Mouse (Mus musculus) kidney, embryonic 15.5 days (tissue): ENCODE measurements around the gene 4930447C04Rik. TPM values are rescaled to one million over a fixed set of nuclear protein-coding genes. Genes with fewer than 3 reads are reported as not detected.
A peak's percentile ranks its signal among the peaks of the same experiment; 100 is the strongest.

Experiments
- ATAC-seq: fragments of 200-750 bp; cut with Nextera tagmentation; replicated peaks from 2 replicates; pipeline ENCODE4 v1.8.0; 2017; ENCODE audit warnings: moderate TSS enrichment; ENCODE audit not compliant: low FRiP score
- H3K27ac ChIP-seq: fragments of 300-500 bp; sonication (generic); 2 replicates; pipeline ENCODE4 v1.5.1; 2015; ENCODE audit warnings: mild to moderate bottlenecking, inconsistent platforms
- H3K27me3 ChIP-seq: fragments of 300-500 bp; sonication (generic); 2 replicates; pipeline ENCODE4 v1.6.1; 2015; ENCODE audit warnings: inconsistent platforms
- H3K36me3 ChIP-seq: fragments of 300-500 bp; sonication (generic); 2 replicates; pipeline ENCODE4 v1.6.1; 2015; ENCODE audit warnings: inconsistent platforms
- H3K4me1 ChIP-seq: fragments of 300-500 bp; sonication (generic); 2 replicates; pipeline ENCODE4 v1.6.1; 2015; ENCODE audit warnings: inconsistent platforms
- H3K4me2 ChIP-seq: fragments of 300-500 bp; sonication (generic); 2 replicates; pipeline ENCODE4 v1.6.1; 2015; ENCODE audit warnings: moderate library complexity, mild to moderate bottlenecking, inconsistent platforms
- H3K4me3 ChIP-seq: fragments of 300-500 bp; sonication (generic); replicated peaks from 2 replicates; pipeline ENCODE4 v1.5.1; 2015; ENCODE audit warnings: mild to moderate bottlenecking, inconsistent platforms
- H3K9ac ChIP-seq: fragments of 300-500 bp; sonication (generic); 2 replicates; pipeline ENCODE4 v1.6.1; 2015; ENCODE audit warnings: mild to moderate bottlenecking, inconsistent platforms
- H3K9me3 ChIP-seq: fragments of 300-500 bp; sonication (generic); replicated peaks from 2 replicates; pipeline ENCODE4 v1.6.1; 2016; ENCODE audit warnings: inconsistent platforms
- WGBS: fragments of 180-500 bp; shearing (Covaris S2); methylation state at CpG from one replicate; pipeline ENCODE4 v1.1.7; 2015; ENCODE audit warnings: mixed read lengths; 5-methylcytosine and 5-hydroxymethylcytosine counted together
- polyA plus RNA-seq: library from polyadenylated mRNA; unstranded; fragments of >200 nt; fragmentation: Nextera tagmentation; extraction: Ambion mirVana; gene quantifications from 2 replicates; pipeline ENCODE4 v1.2.1, GENCODE M21; 2015

The 4930447C04Rik gene
- polyA plus RNA-seq, 1 experiment from 2014 or later = 1.6 TPM

- no peaks in the 10 kb centered on the region for H3K9me3 ChIP-seq
- H3K4me3 ChIP-seq = no peak overlapping the region
- H3K27me3 ChIP-seq = peaks cover 22% of the 10 kb centered on the region; the same call in 1 of the 2 replicates
- no peaks in the 10 kb centered on the region for H3K36me3 ChIP-seq
- no peak overlapping the region for H3K4me2 ChIP-seq
- no peaks in the 10 kb centered on the region for H3K4me1 ChIP-seq
- 65% methylated on average over 6 of the region's 6 CpGs for WGBS
- no peak overlapping the region for H3K9ac ChIP-seq
- ATAC-seq = no peak
- H3K27ac ChIP-seq = no peak overlapping the region
These were observed 17.4 kb upstream of the 4930447C04Rik start for GRCm38 (mm10) chr12:72957829-72958424.

- no peak overlapping the region for H3K27ac ChIP-seq
- H3K9ac ChIP-seq = no peak overlapping the region
- H3K4me1 ChIP-seq = no peaks in the 10 kb centered on the region
- no peak overlapping the region for H3K4me2 ChIP-seq
- H3K9me3 ChIP-seq = no peaks in the 10 kb centered on the region
- H3K36me3 ChIP-seq = no peaks in the 10 kb centered on the region
- peaks cover 49% of the 10 kb centered on the region for H3K27me3 ChIP-seq
- no peak for ATAC-seq
- H3K4me3 ChIP-seq = no peak overlapping the region
- 59% methylated on average over 4 of the region's 4 CpGs for WGBS
These were observed 14.3 kb upstream of the 4930447C04Rik start for GRCm38 (mm10) chr12:72954906-72955305.

- WGBS = 80% methylated on average over 5 of the region's 5 CpGs
- Histone ChIP-seq H3K36me3 (no peaks in the 10 kb centered on the region), H3K27me3 (peaks cover 59% of the 10 kb centered on the region), H3K9ac (no peak overlapping the region), H3K4me2 (no peak overlapping the region), H3K4me3 (no peak overlapping the region), H3K27ac (no peak overlapping the region), H3K4me1 (no peaks in the 10 kb centered on the region), H3K9me3 (no peaks in the 10 kb centered on the region)
- ATAC-seq = no peak
These were observed 13.3 kb upstream of the 4930447C04Rik start for GRCm38 (mm10) chr12:72953858-72954257.

- no peak for ATAC-seq
- Histone ChIP-seq H3K9ac (no peak overlapping the region), H3K36me3 (no peaks in the 10 kb centered on the region), H3K4me1 (no peaks in the 10 kb centered on the region), H3K4me2 (no peak overlapping the region), H3K27me3 (peaks cover 59% of the 10 kb centered on the region), H3K9me3 (no peaks in the 10 kb centered on the region), H3K4me3 (no peak overlapping the region), H3K27ac (no peak overlapping the region)
- WGBS = 71% methylated on average over 5 of the region's 5 CpGs
These were observed 12.5 kb upstream of the 4930447C04Rik start for GRCm38 (mm10) chr12:72953089-72953488.

- Histone ChIP-seq H3K4me2 (no peak overlapping the region), H3K9me3 (no peaks in the 10 kb centered on the region), H3K27me3 (peaks cover 96% of the 10 kb centered on the region), H3K4me3 (no peak overlapping the region), H3K9ac (no peak overlapping the region), H3K4me1 (peaks cover 12% of the 10 kb centered on the region), H3K36me3 (no peaks in the 10 kb centered on the region), H3K27ac (no peak overlapping the region)
- ATAC-seq = no peak
- 20% methylated on average over 2 of the region's 2 CpGs for WGBS
These were observed 6.8 kb upstream of the 4930447C04Rik start for GRCm38 (mm10) chr12:72947335-72947734.

GRCm38 (mm10) chr12:72946805-72947204 is 6.2 kb upstream of the 4930447C04Rik start:
- no peak for ATAC-seq
- Histone ChIP-seq H3K27ac (no peak overlapping the region), H3K9me3 (no peaks in the 10 kb centered on the region), H3K9ac (no peak overlapping the region), H3K36me3 (no peaks in the 10 kb centered on the region), H3K4me3 (no peak overlapping the region), H3K4me1 (peaks cover 12% of the 10 kb centered on the region), H3K27me3 (peaks cover 98% of the 10 kb centered on the region), H3K4me2 (no peak overlapping the region)

GRCm38 (mm10) chr12:72946064-72946395 is 5.5 kb upstream of the 4930447C04Rik start:
- Histone ChIP-seq H3K27ac (no peak overlapping the region), H3K4me3 (peak overlapping the region; percentile 39), H3K9ac (no peak overlapping the region), H3K9me3 (no peaks in the 10 kb centered on the region), H3K27me3 (peaks cover 99% of the 10 kb centered on the region), H3K36me3 (no peaks in the 10 kb centered on the region), H3K4me1 (peaks cover 12% of the 10 kb centered on the region), H3K4me2 (peak overlapping the region; percentile 61)
- no peak for ATAC-seq
- 6% methylated on average over 8 of the region's 8 CpGs for WGBS

- Histone ChIP-seq H3K27me3 (peaks cover 99% of the 10 kb centered on the region), H3K27ac (no peak overlapping the region), H3K4me3 (peak overlapping the region; percentile 39), H3K4me1 (peaks cover 12% of the 10 kb centered on the region), H3K9me3 (no peaks in the 10 kb centered on the region), H3K36me3 (no peaks in the 10 kb centered on the region), H3K4me2 (peak overlapping the region; percentile 61), H3K9ac (no peak overlapping the region)
- under 1% methylated on average over 89 of the region's 89 CpGs for WGBS
- ATAC-seq = no peak; the same call in 1 of the 2 replicates
These were observed 4.9 kb upstream of the 4930447C04Rik start for GRCm38 (mm10) chr12:72945301-72946063.

GRCm38 (mm10) chr12:72944411-72945225 is 4.0 kb upstream of the 4930447C04Rik start:
- no peak overlapping the region for H3K27ac ChIP-seq
- peaks cover 19% of the 10 kb centered on the region for H3K4me1 ChIP-seq
- no peak overlapping the region for H3K9ac ChIP-seq
- 2% methylated on average over 24 of the region's 24 CpGs for WGBS
- no peaks in the 10 kb centered on the region for H3K36me3 ChIP-seq
- peak overlapping the region; percentile 39 for H3K4me3 ChIP-seq
- no peaks in the 10 kb centered on the region for H3K9me3 ChIP-seq
- H3K4me2 ChIP-seq = peak overlapping the region; percentile 61
- ATAC-seq = no peak
- peaks cover 99% of the 10 kb centered on the region for H3K27me3 ChIP-seq

GRCm38 (mm10) chr12:72943574-72944110 is 3.1 kb upstream of the 4930447C04Rik start:
- H3K27ac ChIP-seq = no peak overlapping the region
- no peak for ATAC-seq
- no peaks in the 10 kb centered on the region for H3K9me3 ChIP-seq
- no peak overlapping the region for H3K4me2 ChIP-seq
- peaks cover 24% of the 10 kb centered on the region for H3K4me1 ChIP-seq
- no peak overlapping the region for H3K9ac ChIP-seq
- no peaks in the 10 kb centered on the region for H3K36me3 ChIP-seq
- no peak overlapping the region for H3K4me3 ChIP-seq
- H3K27me3 ChIP-seq = peaks cover 100% of the 10 kb centered on the region
- WGBS = 8% methylated on average over 2 of the region's 2 CpGs

GRCm38 (mm10) chr12:72942171-72942570 is 1.6 kb upstream of the 4930447C04Rik start:
- Histone ChIP-seq H3K27ac (no peak overlapping the region), H3K9ac (no peak overlapping the region), H3K4me2 (no peak overlapping the region), H3K4me1 (peaks cover 24% of the 10 kb centered on the region), H3K9me3 (no peaks in the 10 kb centered on the region), H3K36me3 (no peaks in the 10 kb centered on the region), H3K4me3 (no peak overlapping the region), H3K27me3 (peaks cover 100% of the 10 kb centered on the region)
- WGBS = 18% methylated on average over 6 of the region's 6 CpGs
- ATAC-seq = no peak
